Mouse (Mus musculus): ENCODE data around the gene Uaca. TPM values are rescaled to one million over a fixed set of nuclear protein-coding genes. Genes with fewer than 3 reads are reported as not detected.

Gene Uaca
- polyA plus RNA-seq, 2 experiments: 13.2 to 23.5 TPM

GRCm38 (mm10) chr9:60878630-60879029, 84.3 kb downstream of the Uaca start:
- no peak for TF ChIP-seq POLR2A (IDR thresholded peaks at IDR 0.05; ENCODE audit: borderline replicate concordance, extremely low read depth, insufficient read depth, insufficient read length)
- H3K36me3 ChIP-seq (ENCODE audit: control insufficient read depth, insufficient read depth, low read length): peaks cover 42% of the 10 kb centered on the region
- ATAC-seq (ENCODE audit: low FRiP score, low read depth): no peak

DNA sequence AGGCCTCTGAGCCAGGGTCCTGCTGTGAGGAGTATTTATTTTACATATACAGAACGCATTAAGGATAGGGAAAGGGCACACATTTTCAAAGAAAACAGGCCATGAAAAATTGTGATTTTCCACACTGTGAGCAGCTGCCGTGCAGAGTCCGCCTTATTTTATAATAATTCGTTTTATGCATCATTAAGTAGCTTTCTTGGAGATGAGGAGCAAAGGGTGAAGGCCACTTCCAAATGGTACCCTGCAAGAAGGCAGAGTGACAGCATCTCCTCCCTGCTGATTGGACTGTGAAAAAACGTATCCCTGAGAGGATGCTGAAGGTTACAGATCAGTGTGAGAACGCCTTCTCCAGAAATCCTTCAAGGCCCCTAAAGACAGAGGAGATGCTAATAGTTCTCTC, 90.8 kb downstream of the Uaca start:
- 29% methylated on average over 6 of the region's 6 CpGs for WGBS
- no peak overlapping the region for H3K4me3 ChIP-seq (replicated peaks; ENCODE audit: low read length)
- no peak for TF ChIP-seq POLR2A (IDR thresholded peaks at IDR 0.05; ENCODE audit: borderline replicate concordance, extremely low read depth, insufficient read depth, insufficient read length)
- no peak for ATAC-seq (ENCODE audit: low FRiP score, low read depth)
- no peak overlapping the region for H3K27ac ChIP-seq (replicated peaks; ENCODE audit: low read depth, low read length)
- H3K4me2 ChIP-seq (replicated peaks; ENCODE audit: low read depth, low read length, severe bottlenecking): no peak overlapping the region
- peaks cover 6% of the 10 kb centered on the region; the same call in 1 of the 2 replicates for H3K9me3 ChIP-seq (ENCODE audit: control insufficient read depth, low read length)
- DNase-seq (ENCODE audit: low spot score): no peak
- peaks cover 10% of the 10 kb centered on the region for H3K36me3 ChIP-seq (ENCODE audit: control insufficient read depth, insufficient read depth, low read length)
- no peaks in the 10 kb centered on the region for H3K27me3 ChIP-seq (ENCODE audit: control insufficient read depth, insufficient read depth, low read length)
- H3K9ac ChIP-seq (ENCODE audit: low read depth, low read length, severe bottlenecking): no peak overlapping the region
- H3K4me1 ChIP-seq (ENCODE audit: control insufficient read depth, insufficient read depth, low read length): peaks cover 7% of the 10 kb centered on the region; the same call in 1 of the 2 replicates

More at GRCm38 (mm10) chr9:60878630-60879029, 84.3 kb downstream of the Uaca start:
- 49% methylated on average over 3 of the region's 3 CpGs for WGBS
- peaks cover 6% of the 10 kb centered on the region; the same call in 1 of the 2 replicates for H3K9me3 ChIP-seq (ENCODE audit: control insufficient read depth, low read length)
- no peak overlapping the region for H3K27ac ChIP-seq (replicated peaks; ENCODE audit: low read depth, low read length)
- H3K4me2 ChIP-seq (replicated peaks; ENCODE audit: low read depth, low read length, severe bottlenecking): no peak overlapping the region
- H3K9ac ChIP-seq (ENCODE audit: low read depth, low read length, severe bottlenecking): no peak overlapping the region
- H3K4me1 ChIP-seq (ENCODE audit: control insufficient read depth, insufficient read depth, low read length): no peaks in the 10 kb centered on the region
- DNase-seq (ENCODE audit: low spot score): no peak
- H3K4me3 ChIP-seq (replicated peaks; ENCODE audit: low read length): no peak overlapping the region
- no peaks in the 10 kb centered on the region for H3K27me3 ChIP-seq (ENCODE audit: control insufficient read depth, insufficient read depth, low read length)

GRCm38 (mm10) chr9:60886431-60887371, 92.4 kb downstream of the Uaca start:
- Histone ChIP-seq H3K36me3 (ENCODE audit: control insufficient read depth, insufficient read depth, low read length) (peaks cover 4% of the 10 kb centered on the region; the same call in 1 of the 2 replicates), H3K9me3 (ENCODE audit: control insufficient read depth, low read length) (peaks cover 6% of the 10 kb centered on the region; the same call in 1 of the 2 replicates), H3K9ac (ENCODE audit: low read depth, low read length, severe bottlenecking) (no peak overlapping the region), H3K4me2 (replicated peaks; ENCODE audit: low read depth, low read length, severe bottlenecking) (peak overlapping the region; percentile 21; the same call in 1 of the 2 replicates), H3K27ac (replicated peaks; ENCODE audit: low read depth, low read length) (no peak overlapping the region), H3K27me3 (ENCODE audit: control insufficient read depth, insufficient read depth, low read length) (no peaks in the 10 kb centered on the region), H3K4me3 (replicated peaks; ENCODE audit: low read length) (no peak overlapping the region), H3K4me1 (ENCODE audit: control insufficient read depth, insufficient read depth, low read length) (peaks cover 7% of the 10 kb centered on the region; the same call in 1 of the 2 replicates)
- TF ChIP-seq POLR2A (IDR thresholded peaks at IDR 0.05; ENCODE audit: borderline replicate concordance, extremely low read depth, insufficient read depth, insufficient read length): no peak
- ATAC-seq (ENCODE audit: low FRiP score, low read depth): no peak
- no peak for DNase-seq (ENCODE audit: low spot score)
- 27% methylated on average over 18 of the region's 18 CpGs for WGBS

DNA sequence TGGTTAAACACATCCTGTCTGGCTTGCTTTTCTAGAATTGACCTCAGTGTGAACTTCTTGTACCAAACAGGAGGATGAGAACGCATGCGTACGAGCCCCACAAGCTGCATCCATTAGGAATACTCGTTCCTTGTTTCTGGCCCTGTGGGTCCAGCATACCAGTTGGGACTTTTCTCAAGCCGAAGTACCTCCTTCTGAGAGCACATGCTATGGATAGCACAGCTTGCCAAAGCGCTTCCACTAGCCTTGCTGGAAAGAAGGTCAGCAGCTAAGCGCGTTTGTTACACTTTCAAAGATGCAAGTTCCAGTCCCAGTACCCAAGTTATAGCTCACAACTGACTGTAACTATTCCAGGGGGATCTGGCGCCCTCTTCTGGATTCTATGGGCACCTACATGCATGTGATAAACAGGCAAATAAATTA, 93.1 kb downstream of the Uaca start:
- Histone ChIP-seq H3K27me3 (ENCODE audit: control insufficient read depth, insufficient read depth, low read length) (no peaks in the 10 kb centered on the region), H3K4me2 (replicated peaks; ENCODE audit: low read depth, low read length, severe bottlenecking) (no peak overlapping the region), H3K4me3 (replicated peaks; ENCODE audit: low read length) (no peak overlapping the region), H3K36me3 (ENCODE audit: control insufficient read depth, insufficient read depth, low read length) (0 out of 2 replicates have a peak, but pooled peaks cover 4% of the 10 kb centered on the region), H3K4me1 (ENCODE audit: control insufficient read depth, insufficient read depth, low read length) (peaks cover 7% of the 10 kb centered on the region; the same call in 1 of the 2 replicates), H3K9me3 (ENCODE audit: control insufficient read depth, low read length) (peaks cover 6% of the 10 kb centered on the region; the same call in 1 of the 2 replicates), H3K27ac (replicated peaks; ENCODE audit: low read depth, low read length) (no peak overlapping the region), H3K9ac (ENCODE audit: low read depth, low read length, severe bottlenecking) (no peak overlapping the region)
- DNase-seq (ENCODE audit: low spot score) (peak; percentile 14), ATAC-seq (ENCODE audit: low FRiP score, low read depth) (no peak)
- TF ChIP-seq POLR2A (IDR thresholded peaks at IDR 0.05; ENCODE audit: borderline replicate concordance, extremely low read depth, insufficient read depth, insufficient read length): no peak
- 57% methylated on average over 9 of the region's 9 CpGs for WGBS

GRCm38 (mm10) chr9:60893511-60893910, 99.2 kb downstream of the Uaca start:
- no peak overlapping the region for H3K4me2 ChIP-seq (replicated peaks; ENCODE audit: low read depth, low read length, severe bottlenecking)
- H3K27ac ChIP-seq (replicated peaks; ENCODE audit: low read depth, low read length): no peak overlapping the region
- TF ChIP-seq POLR2A (IDR thresholded peaks at IDR 0.05; ENCODE audit: borderline replicate concordance, extremely low read depth, insufficient read depth, insufficient read length): no peak
- no peak overlapping the region for H3K4me3 ChIP-seq (replicated peaks; ENCODE audit: low read length)
- WGBS: 87% methylated on average over 6 of the region's 6 CpGs
- no peak overlapping the region for H3K9ac ChIP-seq (ENCODE audit: low read depth, low read length, severe bottlenecking)
- no peak for DNase-seq (ENCODE audit: low spot score)
- H3K36me3 ChIP-seq (ENCODE audit: control insufficient read depth, insufficient read depth, low read length): no peaks in the 10 kb centered on the region
- no peak for ATAC-seq (ENCODE audit: low FRiP score, low read depth)
- 0 out of 2 replicates have a peak, but pooled peaks cover 4% of the 10 kb centered on the region for H3K4me1 ChIP-seq (ENCODE audit: control insufficient read depth, insufficient read depth, low read length)
- H3K27me3 ChIP-seq (ENCODE audit: control insufficient read depth, insufficient read depth, low read length): no peaks in the 10 kb centered on the region
- no peaks in the 10 kb centered on the region for H3K9me3 ChIP-seq (ENCODE audit: control insufficient read depth, low read length)

Measured in limb, embryonic 14.5 days (tissue).